ENCODE assay signal across 7 mouse cellular contexts in the genomic region with DNA sequence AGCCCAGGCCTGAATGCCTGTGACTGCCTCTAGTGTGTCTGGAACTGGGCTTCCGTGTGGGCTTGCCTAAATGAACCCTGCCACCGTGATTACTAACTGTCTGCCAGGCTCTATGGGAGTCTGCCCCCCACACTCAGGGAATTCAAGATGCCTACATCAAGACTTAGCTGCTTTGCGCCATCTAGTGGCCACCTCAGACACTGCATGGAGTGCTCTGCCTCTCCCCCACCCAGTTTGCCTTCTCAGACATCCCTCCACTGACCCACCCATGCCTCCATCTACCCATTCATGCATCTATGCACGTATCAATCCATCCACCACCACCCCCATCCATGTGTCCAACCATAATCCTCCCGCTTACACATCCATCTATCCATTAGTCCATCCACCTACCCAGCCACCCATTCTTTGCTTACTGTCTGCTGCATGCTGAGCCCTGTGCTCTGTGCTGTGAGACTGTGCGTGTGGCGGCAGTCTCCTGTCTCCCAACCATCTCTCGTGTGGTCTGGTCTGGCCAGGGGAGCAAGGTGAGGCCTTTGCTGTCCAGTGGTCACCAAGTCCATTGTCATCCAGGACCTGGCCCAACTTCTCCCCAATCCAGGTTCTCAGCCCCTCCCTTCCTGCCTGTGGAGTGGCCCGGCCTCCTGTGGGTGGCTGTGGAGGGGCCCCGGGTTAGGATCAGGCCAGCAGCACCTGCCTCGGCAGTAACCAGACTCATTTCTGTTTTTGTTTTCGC. TPM values are rescaled to one million over a fixed set of nuclear protein-coding genes. Genes with fewer than 3 reads are reported as not detected.
DNase-seq lines count a peak whose midpoint lies in the region; ATAC-seq and TF ChIP-seq lines count a peak whose summit lies in the region.

No protein-coding gene starts in this region.

- peaks cover 28% of the 10 kb centered on the region for H3K4me1 ChIP-seq in cerebellum, adult 2 months (ENCODE audit: control insufficient read depth, insufficient read depth, low read length)
- peaks cover 28% of the 10 kb centered on the region for H3K4me1 ChIP-seq in forebrain, embryonic 16.5 days (replicated peaks; ENCODE audit: control insufficient read depth, insufficient read depth, low read length)
- H3K4me1 ChIP-seq in hindbrain, embryonic 11.5 days (replicated peaks; ENCODE audit: control insufficient read depth, insufficient read depth, low read length): peaks cover 18% of the 10 kb centered on the region

- H3K27me3 ChIP-seq in cerebellum, adult 2 months (ENCODE audit: control insufficient read depth, insufficient read depth, low read length): no peaks in the 10 kb centered on the region
- H3K27me3 ChIP-seq in forebrain, embryonic 16.5 days (replicated peaks; ENCODE audit: control insufficient read depth, insufficient read depth, low read length): peaks cover 3% of the 10 kb centered on the region; the same call in 1 of the 2 replicates
- H3K27me3 ChIP-seq in hindbrain, embryonic 11.5 days (ENCODE audit: control insufficient read depth, insufficient read depth, low read length): no peaks in the 10 kb centered on the region; the same call in 1 of the 2 replicates

- H3K9ac ChIP-seq in forebrain, embryonic 16.5 days (replicated peaks; ENCODE audit: low read depth, low read length): peak overlapping the region; percentile 10; the same call in 1 of the 2 replicates
- H3K9ac ChIP-seq in hindbrain, embryonic 11.5 days (ENCODE audit: low read depth, low read length): no peak overlapping the region

- no peaks in the 10 kb centered on the region for H3K36me3 ChIP-seq in forebrain, embryonic 16.5 days (ENCODE audit: control insufficient read depth, insufficient read depth)
- no peaks in the 10 kb centered on the region for H3K36me3 ChIP-seq in hindbrain, embryonic 11.5 days (ENCODE audit: control insufficient read depth, insufficient read depth, low read length)

- ATAC-seq in forebrain, embryonic 16.5 days: peak; percentile 43
- ATAC-seq in hindbrain, embryonic 11.5 days (ENCODE audit: low FRiP score): peak; percentile 18

- DNase-seq in T-cell, adult 2 months (ENCODE audit: low spot score): peak; percentile 49
- peak; percentile 72 to 81 for DNase-seq in cerebellum, adult 2 months
- peak; percentile 92 for DNase-seq in hindbrain, embryonic 11.5 days (ENCODE audit: low spot score)
- DNase-seq in layer of hippocampus, postnatal 25 days (ENCODE audit: extremely low spot score in 1 of 2, low spot score in 1 of 2): peak; percentile 79 to 89
- peak; percentile 79 for DNase-seq in lung, postnatal 36 days
- peak; percentile 87 to 92 for DNase-seq in right cerebral cortex, adult 2 months (ENCODE audit: low spot score in 2 of 2)

- H3K9me3 ChIP-seq in forebrain, embryonic 16.5 days (ENCODE audit: control insufficient read depth, low read length): no peaks in the 10 kb centered on the region
- no peaks in the 10 kb centered on the region for H3K9me3 ChIP-seq in hindbrain, embryonic 11.5 days (ENCODE audit: control insufficient read depth, low read length)

- no peak overlapping the region for H3K27ac ChIP-seq in cerebellum, adult 2 months (ENCODE audit: insufficient read depth, low read length)
- H3K27ac ChIP-seq in forebrain, embryonic 16.5 days (ENCODE audit: low read length): no peak overlapping the region
- no peak overlapping the region for H3K27ac ChIP-seq in hindbrain, embryonic 11.5 days (ENCODE audit: low read depth, low read length)

- TF ChIP-seq POLR2A in cerebellum, adult 2 months (IDR thresholded peaks at IDR 0.05; ENCODE audit: borderline replicate concordance, insufficient read depth, low read length): no peak

- no peak overlapping the region for H3K4me3 ChIP-seq in cerebellum, adult 2 months (replicated peaks; ENCODE audit: insufficient read depth, low read depth, low read length)
- no peak overlapping the region for H3K4me3 ChIP-seq in forebrain, embryonic 16.5 days (replicated peaks; ENCODE audit: low read length)
- no peak overlapping the region for H3K4me3 ChIP-seq in hindbrain, embryonic 11.5 days (ENCODE audit: low read depth, low read length)

- 41% methylated on average over 12 of the region's 12 CpGs for WGBS in cerebellum, adult 2 months
- WGBS in forebrain, embryonic 16.5 days: 30% methylated on average over 12 of the region's 12 CpGs
- WGBS in hindbrain, embryonic 11.5 days: 30% methylated on average over 12 of the region's 12 CpGs

- peak overlapping the region; percentile 1; the same call in 1 of the 2 replicates for H3K4me2 ChIP-seq in forebrain, embryonic 16.5 days (ENCODE audit: low read length)
- no peak overlapping the region for H3K4me2 ChIP-seq in hindbrain, embryonic 11.5 days (replicated peaks; ENCODE audit: low read depth, low read length)

- peak; percentile 97 for TF ChIP-seq CTCF in cerebellum, adult 2 months (IDR thresholded peaks at IDR 0.05; ENCODE audit: borderline replicate concordance, insufficient read depth, low read depth, low read length)

RNA-seq across cellular contexts. Expression of a gene that starts 58.3 kb away (rescaled TPM):
- polyA plus RNA-seq in cerebellum, adult 2 months (2012; rRNA removed): 396 and 425 TPM in 2 replicates
- polyA plus RNA-seq in forebrain, embryonic 16.5 days (2015; fragmentation: Nextera tagmentation; extraction: Ambion mirVana): 35.4 and 51.6 TPM in 2 replicates
- 8.5 and 9.1 TPM in 2 replicates for polyA plus RNA-seq in hindbrain, embryonic 11.5 days (2014; fragmentation: Nextera tagmentation; extraction: Ambion mirVana)
- 100 to 1,000 TPM; 263 to 285 TPM for total RNA-seq in layer of hippocampus, postnatal 25 days (2021)
